Mouse (Mus musculus): Measurements from ENCODE around the gene Flt3. TPM values are rescaled to one million over a fixed set of nuclear protein-coding genes. Genes with fewer than 3 reads are reported as not detected.
A peak's percentile ranks its signal among the peaks of the same experiment; 100 is the strongest.

Flt3 gene
- polyA plus RNA-seq, 1 experiment, result 5.9 TPM

DNA sequence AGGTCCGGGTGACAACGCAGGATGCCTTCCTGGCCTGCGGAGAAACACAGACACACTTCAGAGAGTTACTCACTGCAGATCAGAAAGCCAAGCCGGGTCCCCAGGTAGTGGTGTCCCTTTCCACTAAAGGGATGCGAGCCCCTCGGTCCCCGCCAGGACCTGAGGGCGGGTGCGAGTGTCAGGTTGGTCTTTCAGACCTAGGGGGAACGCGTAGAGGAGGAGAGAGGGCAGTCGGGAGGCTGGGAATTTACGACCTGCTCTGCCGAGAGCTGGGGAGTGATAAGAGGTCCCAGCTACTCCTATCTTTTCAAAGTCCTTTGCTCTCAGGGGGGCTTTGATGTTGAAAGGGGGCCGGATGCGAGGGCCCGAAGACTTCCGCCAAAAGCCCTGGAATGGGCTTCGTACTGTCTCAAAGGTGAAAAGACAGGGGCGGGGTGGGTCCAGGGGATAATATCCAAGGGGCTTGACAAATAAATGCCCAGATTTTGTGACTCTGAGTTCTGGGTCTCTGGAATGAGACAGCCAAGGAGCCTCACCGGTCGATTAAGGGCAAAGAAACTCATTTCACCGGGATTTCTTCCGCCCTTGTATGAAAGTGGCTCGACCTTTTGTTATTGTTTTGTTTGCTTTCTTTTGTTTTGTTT lies 84.7 kb downstream of the Flt3 start:
- DNase-seq (ENCODE audit: extremely low spot score in 1 of 2, low spot score in 1 of 2), result no peak

DNA sequence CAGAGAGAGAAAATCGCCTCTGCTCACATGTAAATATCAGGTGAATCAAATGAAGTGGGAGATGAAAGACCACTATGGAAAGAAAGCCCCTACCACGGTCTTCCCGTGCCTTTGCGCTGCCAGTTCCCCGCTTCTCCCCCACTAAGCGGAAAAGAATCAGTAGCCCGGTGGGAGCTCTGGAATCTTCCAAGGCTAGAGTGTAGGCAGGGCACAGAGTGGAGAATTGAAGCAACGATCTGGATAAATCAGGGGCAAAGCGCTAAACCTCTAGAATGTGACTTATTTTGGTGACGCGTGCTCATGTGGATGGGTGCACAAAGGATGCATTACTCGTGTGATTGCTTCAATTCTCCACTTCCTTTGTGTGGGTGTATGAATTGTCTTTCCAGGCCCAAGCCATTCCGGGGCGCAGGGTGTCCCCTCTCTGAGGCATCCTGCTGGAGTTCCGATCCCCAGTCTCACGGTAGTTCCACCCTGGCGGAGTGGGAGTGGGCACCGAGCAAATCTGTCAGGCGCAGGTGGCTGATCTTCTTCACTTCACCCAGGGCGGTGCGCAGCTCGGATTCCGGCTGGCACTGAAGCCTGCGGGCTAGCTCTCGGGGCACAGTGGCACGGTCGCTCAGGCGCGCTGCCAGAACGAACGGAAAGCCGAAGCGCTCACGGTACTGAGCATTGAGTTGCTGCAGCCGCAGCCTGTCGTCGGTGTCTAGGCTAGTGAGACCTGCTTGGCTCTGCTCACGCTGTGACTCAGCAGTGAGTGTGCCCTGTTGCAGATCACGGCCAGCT lies 85.5 kb downstream of the Flt3 start:
- DNase-seq (ENCODE audit: extremely low spot score in 1 of 2, low spot score in 1 of 2), result no peak

DNA sequence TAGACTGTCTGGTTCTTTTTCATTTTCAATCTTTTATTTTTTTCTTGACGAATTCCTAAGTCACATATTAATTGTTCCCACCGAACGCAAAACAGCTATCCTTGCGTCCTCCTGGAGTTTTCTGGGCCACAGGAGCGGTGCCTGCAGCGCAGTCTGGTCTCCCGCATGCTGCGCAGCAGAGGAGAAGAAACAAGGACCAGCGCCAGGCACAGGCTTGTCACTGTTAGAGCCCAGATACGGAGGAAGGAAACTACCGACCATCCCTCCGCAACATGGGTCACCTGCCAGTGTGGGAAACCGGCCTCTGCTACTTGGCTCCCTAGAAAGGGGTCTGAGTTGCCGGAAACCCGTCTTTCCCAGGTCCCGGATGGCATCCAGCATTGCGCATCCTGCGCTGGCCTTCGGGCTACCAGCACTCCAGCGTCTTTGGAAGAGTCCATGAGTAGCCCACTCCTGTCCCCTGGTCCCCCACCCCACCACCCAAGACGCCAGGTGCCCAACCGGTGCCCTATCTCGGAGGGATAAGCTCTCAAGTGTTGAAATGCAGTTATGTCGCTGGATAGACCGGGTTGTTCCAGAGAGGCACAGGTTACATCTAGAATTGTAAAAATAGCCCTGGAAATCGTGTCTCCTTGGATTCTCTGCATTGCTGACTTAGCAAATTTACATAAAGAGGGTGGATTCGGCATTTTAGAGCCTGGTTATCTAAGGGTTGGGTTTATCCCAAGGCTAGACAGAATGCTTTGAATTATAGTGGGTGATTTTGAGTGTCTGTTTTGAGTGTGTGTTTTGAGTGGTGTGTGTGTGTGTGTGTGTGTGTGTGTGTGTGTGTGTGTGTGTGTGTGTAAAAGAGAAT lies 87.2 kb downstream of the Flt3 start:
- DNase-seq (ENCODE audit: extremely low spot score in 1 of 2, low spot score in 1 of 2), result no peak

DNA sequence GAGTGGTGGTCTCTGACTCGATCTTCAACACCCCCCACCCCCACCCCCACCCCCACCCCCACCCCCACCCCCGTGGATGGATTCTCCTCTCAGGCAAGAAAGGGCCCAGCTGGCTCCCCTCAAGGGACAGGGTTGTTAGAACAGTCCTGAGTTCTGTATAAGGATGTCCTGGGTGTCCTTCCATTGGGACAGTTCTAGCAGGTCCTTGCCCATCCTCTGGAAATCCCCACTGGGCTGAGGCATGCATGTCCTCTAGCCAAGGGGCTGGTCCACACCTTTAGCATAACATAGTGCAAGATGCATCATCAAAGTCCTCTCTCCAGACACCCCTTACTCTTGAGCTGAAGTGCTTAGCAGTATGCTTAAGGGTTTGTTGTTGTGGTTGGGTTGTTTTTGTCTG lies 90.5 kb downstream of the Flt3 start:
- DNase-seq (ENCODE audit: extremely low spot score in 1 of 2, low spot score in 1 of 2), result no peak

DNA sequence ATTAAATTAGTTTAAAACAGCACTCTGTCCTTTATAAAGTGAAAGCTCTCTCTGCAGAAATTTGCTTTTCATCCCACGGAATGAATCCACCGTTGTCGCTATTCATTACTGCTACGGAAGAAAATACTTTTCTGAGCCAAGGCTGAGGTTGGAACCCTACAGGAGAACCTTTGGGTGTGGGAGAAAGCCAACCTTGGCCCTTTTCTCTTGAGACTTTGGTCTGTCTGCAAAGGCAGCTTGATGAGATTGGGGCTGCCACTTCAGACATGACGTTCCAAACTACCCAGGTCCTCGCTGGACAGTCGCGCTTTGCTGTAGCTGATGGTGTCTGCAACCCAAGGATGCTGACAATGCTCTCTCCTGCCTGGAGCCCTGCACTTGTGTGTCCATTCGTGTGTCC lies 91.8 kb downstream of the Flt3 start:
- no peak for DNase-seq (ENCODE audit: extremely low spot score in 1 of 2, low spot score in 1 of 2)

DNA sequence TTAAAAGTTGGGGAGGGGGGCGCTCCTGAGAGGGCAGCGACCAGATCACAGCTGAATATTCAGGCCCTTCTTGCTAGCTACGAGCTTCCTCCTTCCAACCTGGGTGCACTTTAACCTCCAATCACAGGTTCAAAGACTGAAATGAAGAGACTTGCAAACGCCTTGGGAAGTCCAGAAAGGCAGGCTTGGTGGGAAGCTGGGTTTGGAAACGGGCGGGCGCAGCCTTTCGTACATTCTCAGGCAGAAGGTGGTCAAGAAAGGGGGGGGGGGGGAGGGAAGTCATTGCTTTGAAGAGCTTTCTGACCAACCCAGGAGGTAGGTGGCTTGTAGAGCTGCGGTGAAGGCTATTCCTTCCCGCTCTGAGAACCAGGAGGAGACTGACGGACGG lies 92.9 kb downstream of the Flt3 start:
- no peak for DNase-seq (ENCODE audit: extremely low spot score in 1 of 2, low spot score in 1 of 2)

DNA sequence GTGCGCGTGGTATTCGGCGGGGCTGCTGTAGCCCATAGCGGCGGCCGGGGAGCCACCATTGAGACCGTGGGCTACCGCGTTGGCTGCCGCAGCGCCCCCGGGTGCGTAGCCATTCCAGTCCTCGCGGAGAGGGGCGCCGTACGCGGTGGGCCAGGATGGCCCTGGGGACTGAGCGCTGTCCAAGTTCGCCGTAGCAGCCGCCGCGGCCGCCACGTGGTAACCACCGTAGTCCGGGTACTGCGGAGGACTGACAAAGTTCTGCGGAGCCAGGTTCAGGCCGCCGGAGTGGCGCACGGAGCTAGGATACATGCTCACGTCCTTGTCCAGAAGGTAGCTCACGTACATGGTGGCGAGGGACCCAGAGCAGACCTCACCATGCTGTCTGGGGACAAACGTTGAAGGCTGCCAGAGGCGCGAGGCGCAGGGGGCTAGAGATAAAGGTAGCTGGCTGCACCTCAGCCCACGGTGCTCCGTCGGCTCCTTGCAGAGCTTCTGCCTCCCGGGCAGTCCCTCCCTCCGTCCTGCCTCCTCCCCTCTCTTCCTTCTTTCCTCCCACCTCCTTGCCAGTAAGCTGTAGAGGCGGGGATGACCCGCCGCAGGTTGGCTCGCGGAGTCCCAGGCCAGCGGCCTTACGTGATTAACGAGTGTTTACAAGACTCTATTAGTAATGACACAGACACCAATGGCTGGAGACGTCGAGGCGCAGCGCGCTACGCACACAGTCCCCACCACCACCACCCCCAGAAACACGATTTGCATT lies 93.5 kb downstream of the Flt3 start, which contains the start of gene Cdx2:
TSS of gene Cdx2 (minus strand) at position 633 of the 760 bp plus-strand sequence.
- no peak for DNase-seq (ENCODE audit: extremely low spot score in 1 of 2, low spot score in 1 of 2)

DNA sequence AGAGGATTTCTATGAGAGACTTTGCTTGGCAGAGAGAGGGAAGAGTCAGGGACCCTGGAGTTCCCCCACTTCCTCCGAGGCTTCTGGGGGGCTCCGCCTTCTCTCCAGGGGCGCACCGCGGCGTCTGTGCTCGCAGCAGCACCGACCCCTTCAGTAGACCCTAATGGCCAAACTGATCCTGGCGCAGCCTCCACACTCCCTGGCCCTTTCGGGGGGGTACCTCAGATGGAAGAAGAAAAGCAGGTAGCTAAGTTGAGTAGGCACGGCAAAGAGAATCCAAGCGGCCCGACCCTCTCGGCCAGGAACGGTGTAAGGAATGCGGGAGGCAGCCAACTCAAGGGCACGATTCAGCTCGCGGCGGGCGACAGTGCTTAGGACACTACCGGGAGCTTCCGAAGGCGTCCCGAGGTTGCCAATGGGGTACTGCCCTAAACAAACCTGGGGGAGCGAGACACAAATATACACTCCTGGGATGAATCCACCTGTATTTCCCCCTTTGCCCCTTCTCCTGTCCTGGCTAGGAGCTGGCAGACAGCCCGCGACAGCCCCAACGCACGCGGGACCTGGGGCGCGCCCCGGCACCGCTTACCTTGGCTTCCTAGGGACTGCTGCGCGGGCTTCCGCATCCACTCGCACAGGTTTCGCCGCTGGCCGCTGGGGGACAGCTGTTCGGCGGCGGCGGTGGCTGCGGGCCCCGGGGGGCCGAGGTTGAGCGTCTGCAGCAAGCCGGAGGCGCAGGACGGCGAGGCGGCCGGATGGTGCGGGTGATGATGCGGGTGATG lies 94.2 kb downstream of the Flt3 start:
- no peak for DNase-seq (ENCODE audit: extremely low spot score in 1 of 2, low spot score in 1 of 2)

DNA sequence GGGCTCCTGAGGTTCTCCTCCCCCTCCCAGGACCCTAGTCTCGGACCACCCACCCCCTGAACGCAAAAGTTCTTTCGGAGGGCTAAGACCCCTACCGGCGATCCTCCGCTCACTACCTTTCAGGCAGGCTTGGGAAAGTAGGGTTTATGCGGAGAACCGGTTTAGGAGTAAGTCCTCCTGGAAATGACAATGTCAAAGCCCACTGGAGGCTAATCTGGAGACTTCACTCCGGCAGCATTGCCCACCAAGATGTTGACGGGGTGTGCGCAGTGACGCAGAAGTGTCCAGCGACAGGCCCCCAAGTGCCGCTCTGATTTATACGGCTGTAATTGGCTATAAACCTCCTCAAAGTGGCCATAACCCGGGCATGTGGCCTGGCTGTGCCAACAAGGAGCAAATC lies 95.1 kb downstream of the Flt3 start:
- DNase-seq (ENCODE audit: extremely low spot score in 1 of 2, low spot score in 1 of 2), result no peak

DNA sequence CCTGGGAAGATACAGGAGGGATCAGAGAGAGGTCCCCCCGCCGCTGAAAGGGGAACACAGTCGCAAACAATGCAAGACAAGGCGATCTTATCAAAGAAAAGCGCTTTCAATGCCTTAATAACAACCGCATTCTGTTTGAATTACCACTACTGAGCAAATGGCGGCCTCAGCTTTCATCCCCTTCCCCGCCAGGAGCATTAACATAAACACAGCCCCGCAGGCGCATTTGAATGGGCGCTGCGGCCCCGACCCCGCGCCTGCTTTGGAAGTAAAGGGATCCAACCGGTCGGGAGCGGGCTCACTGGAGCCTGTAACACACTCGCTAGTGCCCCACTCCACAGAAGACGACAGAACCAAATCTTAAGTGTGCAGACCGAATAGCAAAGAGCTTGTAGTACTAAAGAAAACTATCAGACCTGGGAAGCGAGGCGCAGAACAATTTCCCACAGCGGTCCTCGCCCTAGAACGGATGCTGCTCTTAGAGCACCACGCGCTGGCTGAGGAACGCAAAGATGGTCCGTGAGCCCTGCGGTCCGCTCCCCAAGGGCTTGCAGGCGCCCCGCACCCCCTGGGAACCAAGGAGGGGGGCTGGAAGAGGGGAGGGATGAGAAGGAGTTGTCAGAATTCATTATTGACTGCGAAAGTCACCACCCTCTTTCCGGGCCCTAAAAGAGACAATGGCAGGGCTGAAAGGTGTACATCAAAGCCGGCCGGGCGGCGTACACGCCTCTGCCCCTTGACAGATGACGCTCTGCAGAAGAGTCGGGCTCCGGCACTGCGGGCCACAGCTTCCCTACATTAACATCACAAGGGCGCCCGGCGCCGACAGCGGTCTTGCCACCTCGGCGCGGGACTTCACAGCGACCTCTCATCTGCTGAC lies 95.8 kb downstream of the Flt3 start:
- DNase-seq (ENCODE audit: extremely low spot score in 1 of 2, low spot score in 1 of 2), result no peak

DNA sequence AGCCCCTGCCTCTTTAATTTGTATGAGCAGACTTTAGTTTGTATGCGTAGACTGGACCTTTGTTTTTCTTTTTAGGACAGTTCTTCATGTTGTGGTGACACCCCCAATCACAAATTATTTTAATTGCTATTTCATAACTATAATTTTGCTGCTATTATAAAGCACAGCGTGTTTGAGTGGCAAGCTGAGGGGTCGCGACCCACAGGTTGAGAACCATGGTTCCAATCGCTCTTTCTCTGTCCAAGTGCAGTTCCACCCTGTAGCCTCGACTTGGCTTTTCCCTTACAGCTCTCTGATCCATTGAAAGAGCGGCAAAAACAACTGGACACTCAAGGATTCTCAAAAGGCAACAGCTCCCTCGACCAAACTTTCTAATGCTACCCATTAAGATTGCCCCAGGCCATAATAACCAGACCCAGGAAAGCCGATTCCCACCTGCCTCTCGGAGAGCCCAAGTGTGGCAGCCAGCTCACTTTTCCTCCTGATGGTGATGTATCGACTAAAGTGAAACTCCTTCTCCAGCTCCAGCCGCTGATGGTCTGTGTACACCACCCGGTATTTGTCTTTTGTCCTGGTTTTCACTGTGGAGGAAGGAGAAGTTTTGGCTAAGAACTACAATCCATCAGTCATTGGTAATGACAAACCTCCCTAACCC lies 97.4 kb downstream of the Flt3 start:
- DNase-seq (ENCODE audit: extremely low spot score in 1 of 2, low spot score in 1 of 2), result no peak

DNA sequence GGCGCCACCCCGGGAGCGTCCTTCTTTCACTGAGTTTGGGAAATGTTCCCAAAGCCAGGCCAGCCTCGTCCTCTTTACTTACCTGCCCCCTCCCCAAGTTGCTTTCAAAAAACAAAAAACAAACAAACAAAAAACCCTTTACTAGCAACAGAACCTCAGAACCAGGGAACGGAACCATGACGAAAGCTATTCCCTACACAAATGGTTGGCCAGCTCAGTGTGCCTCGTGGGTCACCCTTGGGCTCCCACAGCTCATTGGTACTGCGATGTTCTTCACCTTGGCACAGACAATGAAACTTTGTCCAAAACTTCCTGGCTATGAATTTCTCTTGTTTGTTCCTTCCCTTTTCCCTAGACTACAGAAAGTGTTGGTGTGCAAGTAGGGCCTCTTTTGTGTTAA lies 98.1 kb downstream of the Flt3 start:
- no peak for DNase-seq (ENCODE audit: extremely low spot score in 1 of 2, low spot score in 1 of 2)

DNA sequence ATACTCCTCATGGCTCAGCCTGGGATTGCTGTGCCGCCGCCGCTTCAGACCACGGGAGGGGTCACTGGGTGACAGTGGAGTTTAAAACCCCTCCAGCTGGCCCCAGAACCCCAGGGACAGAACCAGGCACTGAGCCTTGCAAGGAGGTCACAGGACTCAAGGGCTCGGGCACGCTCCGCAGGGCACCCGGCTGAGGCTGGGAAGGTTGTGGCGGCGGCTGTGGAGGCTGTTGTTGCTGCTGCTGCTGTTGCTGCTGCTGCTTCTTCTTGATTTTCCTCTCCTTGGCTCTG lies 98.6 kb downstream of the Flt3 start:
- no peak for DNase-seq (ENCODE audit: extremely low spot score in 1 of 2, low spot score in 1 of 2)

DNA sequence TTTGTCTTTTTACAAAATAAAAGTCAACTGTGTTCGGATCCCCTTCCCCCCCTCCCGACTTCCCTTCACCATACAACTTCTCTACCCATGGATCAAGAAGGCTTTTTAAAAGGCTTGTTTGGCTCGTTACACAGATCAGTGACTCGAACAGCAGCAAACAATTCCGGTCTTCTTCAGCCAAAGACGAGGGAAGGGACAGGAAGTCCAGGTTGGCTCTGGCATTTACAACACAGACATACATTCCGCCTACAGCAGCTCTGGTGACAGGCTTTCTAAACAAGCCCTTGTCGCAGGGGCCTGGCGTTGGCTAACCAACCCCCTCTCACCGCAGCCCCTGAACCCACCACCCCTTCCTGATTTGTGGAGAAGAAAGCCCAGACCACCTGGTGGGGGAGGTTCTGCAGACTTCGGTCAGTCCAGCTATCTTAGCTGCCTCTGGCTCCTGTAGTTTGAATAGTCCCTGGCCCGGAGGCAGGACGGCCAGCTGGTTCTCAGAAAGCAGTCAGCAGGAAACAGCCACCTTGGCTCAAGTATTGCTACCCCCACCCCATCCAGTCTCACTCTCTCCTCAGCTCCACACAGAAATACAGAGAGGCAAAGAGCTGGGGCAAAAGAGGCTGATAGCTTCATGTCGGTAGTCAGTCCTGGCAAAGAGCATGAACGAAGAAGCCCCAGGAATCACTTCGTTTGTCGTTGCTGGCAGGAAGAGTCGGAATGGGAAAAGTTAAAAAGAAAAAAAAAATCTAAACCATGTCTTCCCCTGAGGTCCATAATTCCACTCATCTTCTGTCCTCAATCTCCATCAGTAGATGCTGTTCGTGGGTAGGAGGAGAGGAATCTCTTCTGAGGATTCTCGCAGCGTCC lies 99.1 kb downstream of the Flt3 start:
- DNase-seq (ENCODE audit: extremely low spot score in 1 of 2, low spot score in 1 of 2), result no peak

DNA sequence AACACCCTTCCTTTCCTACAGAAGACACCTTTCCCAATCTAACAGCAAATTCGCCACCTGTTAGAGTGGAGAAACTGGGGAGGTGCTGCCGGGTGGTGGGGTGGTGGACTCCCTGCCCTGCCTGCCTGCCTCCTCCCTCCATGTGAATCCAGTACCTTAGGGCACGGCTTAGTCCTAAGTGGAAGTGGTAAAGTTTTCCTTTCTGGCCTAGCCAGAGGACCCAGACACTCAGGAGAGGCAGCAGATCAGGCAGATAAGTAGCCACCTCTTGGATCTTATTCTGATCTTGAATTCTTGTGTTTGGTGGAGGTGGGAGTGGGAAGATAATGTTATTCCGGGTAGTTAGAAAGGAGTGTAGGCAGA lies 100.3 kb downstream of the Flt3 start:
- no peak for DNase-seq (ENCODE audit: extremely low spot score in 1 of 2, low spot score in 1 of 2)

DNA sequence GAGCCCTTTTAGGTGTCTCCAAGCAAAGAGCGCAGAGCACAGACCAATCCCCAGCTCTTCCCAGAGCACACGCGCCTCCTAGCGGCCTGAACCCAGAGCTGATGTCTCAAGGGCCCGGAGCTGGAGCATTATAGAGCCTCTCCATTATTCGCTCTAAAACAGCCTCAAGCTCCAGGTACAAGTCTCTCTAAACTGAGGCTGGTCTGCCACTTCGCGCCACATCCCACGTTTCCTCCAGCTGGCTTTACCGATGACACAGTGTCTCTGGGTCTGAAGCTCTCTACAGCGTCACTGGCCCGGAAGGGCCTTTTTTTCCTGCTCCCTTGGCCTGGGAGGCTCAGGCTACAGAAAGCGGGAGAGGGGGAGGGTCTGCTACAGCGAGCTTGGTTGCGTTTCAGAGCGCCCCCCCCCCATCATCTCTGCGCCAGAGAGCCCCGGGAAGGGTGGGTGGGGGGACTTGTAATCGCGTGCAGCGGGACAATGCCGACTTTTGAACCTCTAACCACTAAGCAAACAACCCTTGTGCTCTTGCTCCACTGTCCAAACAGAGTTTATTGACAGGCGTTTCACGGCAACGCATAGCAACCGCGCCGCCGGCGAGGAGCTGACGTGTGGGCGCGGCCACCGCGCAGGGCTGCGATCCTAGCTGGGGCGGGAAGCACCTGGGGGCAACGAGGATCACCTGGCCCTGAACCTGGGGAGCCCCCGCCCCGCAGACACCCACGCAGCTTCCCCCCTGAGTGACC lies 100.9 kb downstream of the Flt3 start:
- peak in 1 of 2 experiments; percentile 22 for DNase-seq (ENCODE audit: extremely low spot score in 1 of 2, low spot score in 1 of 2)

DNA sequence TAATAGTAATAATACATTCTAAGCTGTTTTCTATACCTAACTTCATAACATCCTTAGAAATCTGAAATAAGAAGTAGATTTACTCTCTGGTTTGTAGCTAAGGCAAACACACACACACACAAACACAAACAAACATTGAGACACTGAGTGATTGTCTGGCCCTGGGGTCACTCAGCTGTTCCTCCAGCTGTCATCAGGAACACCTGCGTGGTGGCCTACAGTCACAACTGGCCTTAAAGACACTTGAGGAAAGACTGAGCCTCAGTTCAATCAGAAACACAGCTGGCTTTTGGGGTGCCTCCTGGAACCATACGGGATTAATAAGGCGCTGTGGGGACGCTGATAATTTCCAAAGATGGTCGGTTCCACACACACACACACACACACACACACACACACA lies 103.0 kb downstream of the Flt3 start:
- DNase-seq (ENCODE audit: extremely low spot score in 1 of 2, low spot score in 1 of 2), result no peak
